Mouse (Mus musculus): ENCODE results near the gene Ppp1r3e. TPM values are rescaled to one million over a fixed set of nuclear protein-coding genes. Genes with fewer than 3 reads are reported as not detected.

Ppp1r3e gene
- total and polyA plus RNA-seq, 2 experiments from 2014 or later = 4.1 to 37.2 TPM

DNA sequence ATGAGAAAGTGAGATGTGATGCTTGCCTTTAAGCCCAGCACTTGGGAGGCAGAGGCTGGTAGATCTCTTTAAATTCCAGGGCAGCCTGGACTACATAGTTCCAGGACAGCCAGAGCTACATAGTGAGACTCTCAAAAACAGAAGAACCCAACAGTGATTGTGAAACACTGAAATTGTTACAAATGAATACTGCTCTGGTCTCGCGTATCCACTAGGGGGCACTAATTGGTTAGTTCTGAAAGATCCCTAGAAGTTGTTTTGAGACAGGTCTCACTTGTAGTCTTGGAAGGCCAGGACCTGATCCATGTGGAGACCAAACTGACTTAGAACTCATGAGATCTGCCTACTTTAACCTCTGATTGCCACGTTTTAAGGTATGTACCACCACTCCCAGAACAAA lies 23.0 kb upstream of the Ppp1r3e start:
- Histone ChIP-seq H3K9ac (replicated peaks; ENCODE audit: low read length, poor library complexity, severe bottlenecking) (no peak overlapping the region), H3K27me3 (ENCODE audit: insufficient read depth, low read length) (no peaks in the 10 kb centered on the region), H3K27ac (ENCODE audit: low read depth, low read length) (0 out of 2 replicates have a peak overlapping the region, but pooled peaks have one; percentile 0), H3K36me3 (ENCODE audit: insufficient read depth, low read length) (peaks cover 24% of the 10 kb centered on the region), H3K4me3 (ENCODE audit: low read depth, low read length) (no peak overlapping the region), H3K4me2 (ENCODE audit: low read depth, low read length, poor library complexity, severe bottlenecking) (no peak overlapping the region), H3K4me1 (ENCODE audit: insufficient read depth, low read length) (no peaks in the 10 kb centered on the region), H3K9me3 (ENCODE audit: low read length) (no peaks in the 10 kb centered on the region)
- peak; percentile 68 for ATAC-seq (ENCODE audit: low FRiP score)
- WGBS = 1% methylated on average over 3 of the region's 3 CpGs
- peak; percentile 88 for TF ChIP-seq CTCF (IDR thresholded peaks at IDR 0.05)
- peak; percentile 94 for DNase-seq (ENCODE audit: low spot score)

DNA sequence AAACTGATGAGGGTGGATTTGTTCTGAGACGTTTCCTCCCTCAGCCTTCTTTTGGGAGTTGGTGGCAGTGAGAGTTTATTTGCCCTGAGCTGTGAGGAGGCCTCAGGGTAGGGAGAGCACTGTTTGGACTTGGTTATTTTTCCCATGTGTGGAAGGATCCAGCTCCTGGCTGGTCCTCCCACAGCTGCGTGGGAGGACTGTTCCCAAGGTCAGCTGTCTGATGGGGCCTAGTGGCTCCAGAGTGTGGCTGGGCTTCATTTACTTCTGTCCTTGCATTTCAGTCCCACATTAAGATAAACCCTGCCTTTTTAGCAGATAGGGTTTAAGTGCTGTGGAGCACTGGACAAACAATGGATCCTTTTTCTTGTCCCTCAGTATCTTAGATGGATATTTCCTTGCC lies 20.1 kb upstream of the Ppp1r3e start:
- Histone ChIP-seq H3K4me1 (ENCODE audit: insufficient read depth, low read length) (no peaks in the 10 kb centered on the region), H3K27me3 (ENCODE audit: insufficient read depth, low read length) (no peaks in the 10 kb centered on the region), H3K9me3 (ENCODE audit: low read length) (no peaks in the 10 kb centered on the region), H3K27ac (ENCODE audit: low read depth, low read length) (no peak overlapping the region), H3K36me3 (ENCODE audit: insufficient read depth, low read length) (peaks cover 15% of the 10 kb centered on the region), H3K9ac (replicated peaks; ENCODE audit: low read length, poor library complexity, severe bottlenecking) (no peak overlapping the region), H3K4me2 (ENCODE audit: low read depth, low read length, poor library complexity, severe bottlenecking) (no peak overlapping the region), H3K4me3 (ENCODE audit: low read depth, low read length) (no peak overlapping the region)
- WGBS = 64% methylated on average over 2 of the region's 2 CpGs
- no peak for DNase-seq (ENCODE audit: low spot score)
- no peak for TF ChIP-seq CTCF (IDR thresholded peaks at IDR 0.05)
- ATAC-seq (ENCODE audit: low FRiP score) = no peak

DNA sequence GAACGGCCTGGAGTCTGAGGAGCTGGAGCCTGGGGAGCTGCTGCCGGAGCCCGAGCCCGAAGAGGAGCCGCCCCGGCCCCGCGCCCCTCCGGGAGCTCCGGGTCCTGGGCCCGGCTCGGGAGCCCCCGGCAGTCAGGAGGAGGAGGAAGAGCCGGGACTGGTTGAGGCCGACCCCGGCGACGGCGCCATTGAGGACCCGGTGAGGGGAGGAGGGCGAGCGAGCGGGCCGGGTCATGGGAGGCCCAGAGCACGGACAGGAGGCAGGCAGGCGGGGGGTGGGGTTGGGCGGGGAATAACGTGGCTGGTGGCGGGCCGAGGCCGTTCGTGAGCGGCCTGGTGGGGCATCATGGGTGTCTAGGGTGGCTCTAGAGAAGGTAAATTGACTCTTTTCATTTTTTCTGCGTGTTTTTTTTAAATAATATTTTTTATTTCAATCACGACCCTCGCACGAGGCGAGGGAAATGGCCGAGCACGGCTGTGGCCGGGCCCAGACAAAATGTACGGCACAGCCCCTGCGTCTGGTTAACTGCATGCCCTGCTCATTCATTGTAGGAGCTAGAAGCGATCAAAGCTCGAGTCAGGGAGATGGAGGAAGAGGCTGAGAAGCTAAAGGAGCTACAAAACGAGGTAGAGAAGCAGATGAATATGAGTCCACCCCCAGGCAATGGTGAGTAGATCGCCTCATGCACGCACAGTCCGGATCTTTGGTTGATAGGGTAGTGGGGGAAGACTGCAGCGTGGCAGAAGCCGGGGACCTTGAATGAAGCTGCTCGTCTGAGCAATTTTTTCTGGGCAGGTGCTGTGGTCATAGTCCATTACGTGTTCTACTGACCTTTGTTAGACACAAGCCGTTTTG lies 17.2 kb upstream of the Ppp1r3e start:
- Histone ChIP-seq H3K4me1 (ENCODE audit: insufficient read depth, low read length) (no peaks in the 10 kb centered on the region), H3K9me3 (ENCODE audit: low read length) (no peaks in the 10 kb centered on the region), H3K36me3 (ENCODE audit: insufficient read depth, low read length) (peaks cover 15% of the 10 kb centered on the region), H3K27me3 (ENCODE audit: insufficient read depth, low read length) (no peaks in the 10 kb centered on the region), H3K4me3 (ENCODE audit: low read depth, low read length) (peak overlapping the region; percentile 73), H3K27ac (ENCODE audit: low read depth, low read length) (peak overlapping the region; percentile 97), H3K4me2 (ENCODE audit: low read depth, low read length, poor library complexity, severe bottlenecking) (peak overlapping the region; percentile 52), H3K9ac (replicated peaks; ENCODE audit: low read length, poor library complexity, severe bottlenecking) (peak overlapping the region; percentile 98)
- under 1% methylated on average over 52 of the region's 54 CpGs for WGBS
- TF ChIP-seq CTCF (IDR thresholded peaks at IDR 0.05) = no peak
- peak; percentile 48 for DNase-seq (ENCODE audit: low spot score)
- ATAC-seq (ENCODE audit: low FRiP score) = peak; percentile 52

DNA sequence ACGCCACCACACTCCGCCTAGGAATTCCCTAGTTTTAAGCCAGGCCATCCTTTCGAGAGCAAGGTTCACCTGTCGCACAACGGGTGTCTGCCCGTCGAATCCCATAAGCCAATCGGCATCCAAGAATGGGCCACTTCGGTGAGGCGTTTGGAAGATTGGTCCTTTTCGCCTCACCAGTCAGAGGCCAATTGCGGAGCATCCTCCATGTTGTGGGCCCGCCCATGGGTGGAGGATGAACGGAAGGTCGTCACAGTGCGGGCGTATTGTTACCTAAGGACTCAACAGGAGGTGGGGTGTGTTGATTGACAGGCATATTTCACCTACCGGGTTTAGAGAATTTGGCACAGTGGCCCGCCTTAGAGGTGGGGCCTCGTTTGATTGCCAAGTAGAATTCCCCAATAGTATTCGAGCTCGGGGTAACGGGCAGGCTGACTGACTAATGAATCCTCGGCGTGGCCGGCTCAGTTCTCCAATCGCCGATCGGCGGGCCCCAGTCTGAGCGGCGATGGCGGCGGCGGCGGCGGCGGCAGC lies 16.4 kb upstream of the Ppp1r3e start:
- 0 out of 2 replicates have a peak, but pooled peaks have one; percentile 2 for TF ChIP-seq CTCF (IDR thresholded peaks at IDR 0.05)
- under 1% methylated on average over 36 of the region's 38 CpGs for WGBS
- Histone ChIP-seq H3K4me2 (ENCODE audit: low read depth, low read length, poor library complexity, severe bottlenecking) (peak overlapping the region; percentile 52), H3K27me3 (ENCODE audit: insufficient read depth, low read length) (no peaks in the 10 kb centered on the region), H3K9ac (replicated peaks; ENCODE audit: low read length, poor library complexity, severe bottlenecking) (peak overlapping the region; percentile 98), H3K4me3 (ENCODE audit: low read depth, low read length) (peak overlapping the region; percentile 73), H3K36me3 (ENCODE audit: insufficient read depth, low read length) (peaks cover 15% of the 10 kb centered on the region), H3K4me1 (ENCODE audit: insufficient read depth, low read length) (no peaks in the 10 kb centered on the region), H3K27ac (ENCODE audit: low read depth, low read length) (peak overlapping the region; percentile 97), H3K9me3 (ENCODE audit: low read length) (no peaks in the 10 kb centered on the region)
- ATAC-seq (ENCODE audit: low FRiP score) = peak; percentile 99
- peak; percentile 100 for DNase-seq (ENCODE audit: low spot score)

DNA sequence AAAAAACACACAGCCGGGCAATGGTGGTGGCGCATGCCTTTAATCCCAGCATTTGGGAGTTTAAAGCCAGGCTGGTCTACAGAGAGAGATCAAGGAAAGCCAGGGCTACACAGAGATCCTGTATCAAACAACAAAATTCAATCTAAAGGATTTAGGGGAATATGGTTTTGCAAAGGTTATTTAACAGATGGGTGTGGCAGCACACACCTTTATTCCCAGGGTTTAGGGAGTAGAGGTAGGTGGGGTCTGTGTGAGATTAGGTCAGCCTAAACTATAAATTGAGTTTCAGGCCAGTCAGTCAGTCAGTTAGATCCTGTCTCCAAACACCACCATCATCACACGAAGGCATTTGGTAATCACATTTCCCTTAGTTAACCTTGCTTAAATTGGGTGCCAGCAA lies 14.8 kb upstream of the Ppp1r3e start, which contains the start of gene Pabpn1:
TSS of gene Pabpn1 (plus strand) at position 301 of the 400 bp plus-strand sequence.
- H3K4me3 ChIP-seq (ENCODE audit: low read depth, low read length) = peak within 1 kb of the TSS; percentile 73
- no peak for ATAC-seq (ENCODE audit: low FRiP score)
- no peak for DNase-seq (ENCODE audit: low spot score)
- H3K9ac ChIP-seq (replicated peaks; ENCODE audit: low read length, poor library complexity, severe bottlenecking) = no peak within 1 kb of the TSS
- H3K27ac ChIP-seq (ENCODE audit: low read depth, low read length) = peak within 1 kb of the TSS; percentile 67
- no peaks in the 10 kb centered on the region for H3K27me3 ChIP-seq (ENCODE audit: insufficient read depth, low read length)
- no peaks in the 10 kb centered on the region for H3K9me3 ChIP-seq (ENCODE audit: low read length)
- no peak for TF ChIP-seq CTCF (IDR thresholded peaks at IDR 0.05)
- WGBS = 96% methylated on average over 3 of the region's 3 CpGs
- no peaks in the 10 kb centered on the region for H3K4me1 ChIP-seq (ENCODE audit: insufficient read depth, low read length)
- peaks cover 5% of the 10 kb centered on the region for H3K36me3 ChIP-seq (ENCODE audit: insufficient read depth, low read length)
- peak within 1 kb of the TSS; percentile 37 for H3K4me2 ChIP-seq (ENCODE audit: low read depth, low read length, poor library complexity, severe bottlenecking)

DNA sequence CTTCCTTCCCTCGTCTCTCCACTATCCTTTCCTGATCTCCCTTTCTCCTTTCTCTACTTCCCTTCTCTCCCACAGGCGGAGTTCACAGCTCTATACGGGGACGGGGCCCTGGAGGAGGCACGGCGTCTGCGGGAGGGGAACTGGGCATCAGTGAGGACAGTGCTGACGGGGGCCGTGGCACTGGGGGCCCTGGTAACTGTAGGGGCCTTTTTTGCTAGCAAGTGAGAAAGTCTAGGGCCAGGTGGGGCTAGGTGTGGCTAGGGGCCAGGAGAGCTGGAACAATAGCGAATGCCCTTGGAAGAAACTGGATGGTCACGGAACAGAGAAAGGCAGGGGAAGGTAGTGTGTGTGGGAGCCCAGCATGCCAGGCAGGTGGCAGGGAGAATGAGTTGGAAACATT lies 8.0 kb upstream of the Ppp1r3e start:
- no peak for TF ChIP-seq CTCF (IDR thresholded peaks at IDR 0.05)
- H3K27ac ChIP-seq (ENCODE audit: low read depth, low read length) = no peak overlapping the region
- 95% methylated on average over 11 of the region's 11 CpGs for WGBS
- H3K27me3 ChIP-seq (ENCODE audit: insufficient read depth, low read length) = no peaks in the 10 kb centered on the region
- H3K4me3 ChIP-seq (ENCODE audit: low read depth, low read length) = no peak overlapping the region
- no peak overlapping the region for H3K9ac ChIP-seq (replicated peaks; ENCODE audit: low read length, poor library complexity, severe bottlenecking)
- ATAC-seq (ENCODE audit: low FRiP score) (no peak), DNase-seq (ENCODE audit: low spot score) (no peak)
- H3K36me3 ChIP-seq (ENCODE audit: insufficient read depth, low read length) = 0 out of 2 replicates have a peak, but pooled peaks cover 4% of the 10 kb centered on the region
- no peak overlapping the region for H3K4me2 ChIP-seq (ENCODE audit: low read depth, low read length, poor library complexity, severe bottlenecking)
- no peaks in the 10 kb centered on the region for H3K9me3 ChIP-seq (ENCODE audit: low read length)
- peaks cover 8% of the 10 kb centered on the region; the same call in 1 of the 2 replicates for H3K4me1 ChIP-seq (ENCODE audit: insufficient read depth, low read length)

All from midbrain, postnatal 0 days (tissue).